ENCODE assay signal across 13 mouse cellular contexts in the genomic region with DNA sequence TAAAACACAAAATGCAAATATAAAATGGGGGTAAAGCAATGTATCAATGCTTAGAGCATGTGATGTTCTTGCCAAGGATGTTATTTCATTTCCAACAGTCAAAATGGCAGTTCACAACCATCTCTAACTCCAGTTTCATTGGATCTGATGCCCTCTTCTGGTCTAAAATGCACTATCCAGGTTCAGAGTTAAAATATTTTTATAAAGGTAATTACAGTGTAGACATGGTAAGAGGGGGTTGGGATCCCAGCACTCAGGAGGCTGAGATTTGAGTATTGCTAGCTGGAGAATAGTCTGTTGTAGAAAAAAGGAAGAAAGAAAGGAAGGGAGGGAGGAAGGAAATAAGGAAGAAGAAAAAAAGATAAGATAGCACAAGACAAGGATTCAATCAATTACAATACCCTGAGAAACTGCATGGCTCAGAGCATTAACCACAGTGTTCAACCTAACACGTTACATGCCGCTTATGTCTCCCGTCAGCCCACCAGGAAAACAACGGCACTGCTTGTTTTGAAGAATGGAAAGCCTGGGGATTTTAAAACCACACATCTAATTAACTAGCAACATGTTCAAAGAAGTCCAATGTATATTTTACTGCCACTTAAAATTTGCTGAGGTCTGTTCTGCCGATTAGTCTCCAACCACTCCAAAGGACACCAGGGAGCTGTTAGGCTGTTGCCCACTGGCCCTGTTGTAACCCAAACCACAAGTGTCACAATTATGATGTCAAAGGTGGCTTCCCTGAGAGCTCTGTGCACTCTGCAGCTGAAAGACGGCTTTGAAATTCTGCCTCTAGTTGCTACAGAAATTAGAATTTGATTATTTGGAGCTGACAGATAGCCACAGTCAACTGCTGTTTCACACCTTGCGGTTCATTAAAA.
DNase-seq lines count a peak whose midpoint lies in the region; ATAC-seq lines count a peak whose summit lies in the region.
"Had no signal": no experiment of that assay in that cellular context is flagged by ENCODE, and none has a peak within 500 bp of the region (broad histone marks: within the 10 kb centered on the region; RNA-seq: fewer than 3 reads in every experiment).

No protein-coding gene starts in this region.

- WGBS in forebrain, embryonic 15.5 days = 48% methylated on average over 7 of the region's 7 CpGs
- WGBS in forebrain, embryonic 11.5 days = 81% methylated on average over 7 of the region's 7 CpGs
- 51% methylated on average over 7 of the region's 7 CpGs for WGBS in embryonic facial prominence, embryonic 10.5 days
- WGBS in limb, embryonic 12.5 days = 21% methylated on average over 7 of the region's 7 CpGs

- DNase-seq in forebrain, embryonic 11.5 days (ENCODE audit: low spot score) = no peak
- DNase-seq in 3T3-L1 (ENCODE audit: low read depth, low spot score) = peak; percentile 50
- DNase-seq in embryonic facial prominence, embryonic 10.5 days (ENCODE audit: low spot score) = peak; percentile 35
- DNase-seq in retina, postnatal 1 day = no peak
- no peak for DNase-seq in right cerebral cortex, postnatal 4 days
- DNase-seq in gastrocnemius, postnatal 14 days = no peak
- DNase-seq: liver, postnatal 0 days; right cerebral cortex, adult 18-20 months; thymus, postnatal 4 days had no signal

- no peak overlapping the region for H3K9ac ChIP-seq in forebrain, embryonic 15.5 days (replicated peaks)
- no peak overlapping the region for H3K9ac ChIP-seq in forebrain, embryonic 11.5 days (ENCODE audit: low read length)
- no peak overlapping the region for H3K9ac ChIP-seq in limb, embryonic 12.5 days (replicated peaks)
- H3K9ac ChIP-seq: liver, postnatal 0 days had no signal

- no peak overlapping the region; the same call in 1 of the 2 replicates for H3K27ac ChIP-seq in forebrain, embryonic 15.5 days (replicated peaks)
- H3K27ac ChIP-seq in forebrain, embryonic 11.5 days (ENCODE audit: low read depth, low read length) = no peak overlapping the region
- H3K27ac ChIP-seq in embryonic facial prominence, embryonic 10.5 days (replicated peaks) = no peak overlapping the region
- H3K27ac ChIP-seq in limb, embryonic 12.5 days = no peak overlapping the region

- H3K4me1 ChIP-seq in forebrain, embryonic 15.5 days = peaks cover 13% of the 10 kb centered on the region; the same call in 1 of the 2 replicates
- no peaks in the 10 kb centered on the region for H3K4me1 ChIP-seq in forebrain, embryonic 11.5 days (replicated peaks; ENCODE audit: control insufficient read depth, insufficient read depth, low read length)
- 0 out of 2 replicates have a peak, but pooled peaks cover 4% of the 10 kb centered on the region for H3K4me1 ChIP-seq in embryonic facial prominence, embryonic 10.5 days
- H3K4me1 ChIP-seq in limb, embryonic 12.5 days (replicated peaks) = peaks cover 4% of the 10 kb centered on the region; the same call in 1 of the 2 replicates

- H3K27me3 ChIP-seq in forebrain, embryonic 15.5 days = no peaks in the 10 kb centered on the region
- no peaks in the 10 kb centered on the region for H3K27me3 ChIP-seq in forebrain, embryonic 11.5 days (ENCODE audit: control insufficient read depth, insufficient read depth, low read length)
- H3K27me3 ChIP-seq in embryonic facial prominence, embryonic 10.5 days (replicated peaks; ENCODE audit: low read depth, poor library complexity, severe bottlenecking) = 0 out of 2 replicates have a peak, but pooled peaks cover 4% of the 10 kb centered on the region
- H3K27me3 ChIP-seq in limb, embryonic 12.5 days = peaks cover 5% of the 10 kb centered on the region; the same call in 1 of the 2 replicates

- no peaks in the 10 kb centered on the region for H3K9me3 ChIP-seq in forebrain, embryonic 15.5 days
- no peaks in the 10 kb centered on the region for H3K9me3 ChIP-seq in forebrain, embryonic 11.5 days (ENCODE audit: control insufficient read depth, low read length)
- no peaks in the 10 kb centered on the region for H3K9me3 ChIP-seq in embryonic facial prominence, embryonic 10.5 days
- H3K9me3 ChIP-seq in limb, embryonic 12.5 days = no peaks in the 10 kb centered on the region

- ATAC-seq in forebrain, embryonic 15.5 days (replicated peaks) = peak; percentile 63
- ATAC-seq in forebrain, embryonic 11.5 days (replicated peaks; ENCODE audit: low FRiP score) = no peak
- peak; percentile 83; the same call in 1 of the 2 replicates for ATAC-seq in limb, embryonic 12.5 days (ENCODE audit: insufficient number of reproducible peaks, insufficient read depth, low FRiP score, low TSS enrichment, low read depth)
- ATAC-seq: CD4-positive, CD25-positive, alpha-beta regulatory T cell, adult 4 months; intestine, postnatal 0 days; liver, postnatal 0 days had no signal

- intact Hi-C loops in gastrocnemius, postnatal 14 days (cut with DNase I; ENCODE audit: low total_unique reads) = no loop called here

- H3K4me2 ChIP-seq in forebrain, embryonic 15.5 days (replicated peaks) = no peak overlapping the region
- H3K4me2 ChIP-seq in forebrain, embryonic 11.5 days (ENCODE audit: low read depth, low read length, severe bottlenecking) = no peak overlapping the region
- 0 out of 2 replicates have a peak overlapping the region, but pooled peaks have one; percentile 13 for H3K4me2 ChIP-seq in limb, embryonic 12.5 days

- H3K36me3 ChIP-seq in forebrain, embryonic 15.5 days = no peaks in the 10 kb centered on the region
- no peaks in the 10 kb centered on the region for H3K36me3 ChIP-seq in forebrain, embryonic 11.5 days (ENCODE audit: control insufficient read depth, insufficient read depth, low read length)
- H3K36me3 ChIP-seq in embryonic facial prominence, embryonic 10.5 days (replicated peaks) = no peaks in the 10 kb centered on the region
- no peaks in the 10 kb centered on the region for H3K36me3 ChIP-seq in limb, embryonic 12.5 days

- H3K4me3 ChIP-seq in forebrain, embryonic 15.5 days = no peak overlapping the region
- H3K4me3 ChIP-seq in forebrain, embryonic 11.5 days (ENCODE audit: low read depth, low read length) = no peak overlapping the region
- no peak overlapping the region for H3K4me3 ChIP-seq in embryonic facial prominence, embryonic 10.5 days
- no peak overlapping the region for H3K4me3 ChIP-seq in limb, embryonic 12.5 days (replicated peaks)

Comparison
In these comparisons a context has a peak if more than half of its experiments do, and no peak if none do; other contexts are left out.
1. DNase-seq: peak in 3T3-L1 (single experiment) and embryonic facial prominence, embryonic 10.5 days (single experiment); none in forebrain, embryonic 11.5 days (single experiment), retina, postnatal 1 day (single experiment), right cerebral cortex, postnatal 4 days (single experiment) and gastrocnemius, postnatal 14 days (single experiment).